Mouse (Mus musculus) embryonic facial prominence, embryonic 11.5 days (tissue): ENCODE results near the gene Epm2aip1. TPM values are rescaled to one million over a fixed set of nuclear protein-coding genes. Genes with fewer than 3 reads are reported as not detected.

ENCODE experiments used
- ATAC-seq: fragments of 200-750 bp; cut with Nextera tagmentation; replicated peaks from 2 replicates; pipeline ENCODE4 v1.8.0; 2017; ENCODE audit warnings: low read depth; ENCODE audit not compliant: insufficient number of reproducible peaks, low FRiP score, low TSS enrichment
- DNase-seq: peaks from one replicate; pipeline ENCODE4 v3.0.0-alpha.2; 2015; ENCODE audit warnings: low spot score
- H3K27ac ChIP-seq: fragments of 300-500 bp; sonication (generic); replicated peaks from 2 replicates; pipeline ENCODE4 v1.5.1; 2014; ENCODE audit warnings: mild to moderate bottlenecking, low read depth, low read length, control low read depth
- H3K27me3 ChIP-seq: fragments of 300-500 bp; sonication (generic); 2 replicates; pipeline ENCODE4 v1.6.1; 2014; ENCODE audit warnings: mild to moderate bottlenecking, low read length, moderate library complexity, mixed read lengths; ENCODE audit not compliant: control insufficient read depth, insufficient read depth
- H3K36me3 ChIP-seq: fragments of 300-500 bp; sonication (generic); replicated peaks from 2 replicates; pipeline ENCODE4 v1.6.1; 2014; ENCODE audit warnings: low read depth, mild to moderate bottlenecking, low read length, moderate library complexity, mixed read lengths; ENCODE audit not compliant: control insufficient read depth, insufficient read depth
- H3K4me1 ChIP-seq: fragments of 300-500 bp; sonication (generic); 2 replicates; pipeline ENCODE4 v1.6.1; 2014; ENCODE audit warnings: low read length, mixed read lengths; ENCODE audit not compliant: control insufficient read depth, insufficient read depth
- H3K4me2 ChIP-seq: fragments of 300-500 bp; sonication (generic); 2 replicates; pipeline ENCODE4 v1.6.1; 2014; ENCODE audit warnings: low read depth, mild to moderate bottlenecking, control low read depth, low read length, moderate library complexity
- H3K4me3 ChIP-seq: fragments of 300-500 bp; sonication (generic); 2 replicates; pipeline ENCODE4 v1.5.1; 2014; ENCODE audit warnings: low read depth, low read length, control low read depth
- H3K9ac ChIP-seq: fragments of 300-500 bp; sonication (generic); replicated peaks from 2 replicates; pipeline ENCODE4 v1.6.1; 2014; ENCODE audit warnings: mild to moderate bottlenecking, control low read depth, low read length
- H3K9me3 ChIP-seq: fragments of 300-500 bp; sonication (generic); replicated peaks from 2 replicates; pipeline ENCODE4 v1.6.1; 2016; ENCODE audit warnings: mild to moderate bottlenecking, low read length, inconsistent platforms, mixed read lengths; ENCODE audit not compliant: control insufficient read depth
- WGBS: fragments of 180-500 bp; shearing (Covaris S2); extraction: QIAGEN DNeasy Blood & Tissue Kit; methylation state at CpG from one replicate; pipeline ENCODE4 v1.1.7; 2014; 5-methylcytosine and 5-hydroxymethylcytosine counted together
- polyA plus RNA-seq: library from polyadenylated mRNA; unstranded; fragments of >200 nt; fragmentation: Nextera tagmentation; extraction: Ambion mirVana; gene quantifications from 2 replicates; pipeline ENCODE4 v1.2.1, GENCODE M21; 2014

Epm2aip1 gene
- polyA plus RNA-seq, 1 experiment from 2014 or later, result 46.5 TPM

- peaks cover 33% of the 10 kb centered on the region for H3K27me3 ChIP-seq
- H3K9me3 ChIP-seq, result no peaks in the 10 kb centered on the region
- H3K4me2 ChIP-seq, result no peak overlapping the region
- H3K36me3 ChIP-seq, result no peaks in the 10 kb centered on the region
- ATAC-seq (no peak), DNase-seq (peak; percentile 68)
- H3K9ac ChIP-seq, result no peak overlapping the region
- H3K4me3 ChIP-seq, result no peak overlapping the region
- no peak overlapping the region for H3K27ac ChIP-seq
- 31% methylated on average over 5 of the region's 5 CpGs for WGBS
- H3K4me1 ChIP-seq, result peaks cover 5% of the 10 kb centered on the region; the same call in 1 of the 2 replicates
Observed at GRCm38 (mm10) chr9:111314219-111314618, 42.5 kb downstream of the Epm2aip1 start.

DNA sequence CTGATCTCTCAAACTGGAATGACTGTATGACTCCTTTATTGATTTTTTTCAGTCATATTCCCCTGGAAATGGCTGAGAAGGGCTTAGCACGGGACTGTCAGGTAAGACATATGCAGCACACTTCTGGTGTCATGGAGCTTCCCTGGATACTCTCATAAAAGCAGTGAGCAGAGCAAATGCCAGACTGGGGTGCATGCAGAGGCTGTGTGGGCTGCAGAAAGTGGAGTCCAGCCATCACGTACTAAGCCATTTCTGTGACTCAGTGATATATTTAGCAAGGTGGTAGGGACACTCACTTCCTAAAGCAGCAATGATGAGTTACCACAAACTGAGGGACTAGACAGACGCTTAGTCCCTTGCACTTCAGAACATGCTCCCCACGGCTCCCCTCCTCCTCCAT is 49.2 kb downstream of the Epm2aip1 start:
- DNase-seq (no peak), ATAC-seq (no peak)
- no peaks in the 10 kb centered on the region for H3K9me3 ChIP-seq
- no peak overlapping the region for H3K9ac ChIP-seq
- H3K27ac ChIP-seq, result no peak overlapping the region
- no peak overlapping the region for H3K4me2 ChIP-seq
- H3K4me1 ChIP-seq, result no peaks in the 10 kb centered on the region
- no peaks in the 10 kb centered on the region for H3K27me3 ChIP-seq
- WGBS, result 83% methylated on average over 4 of the region's 4 CpGs
- no peak overlapping the region for H3K4me3 ChIP-seq
- no peaks in the 10 kb centered on the region for H3K36me3 ChIP-seq

- no peaks in the 10 kb centered on the region for H3K9me3 ChIP-seq
Observed at GRCm38 (mm10) chr9:111324881-111325280, 53.2 kb downstream of the Epm2aip1 start.

More at GRCm38 (mm10) chr9:111324881-111325280, 53.2 kb downstream of the Epm2aip1 start:
- Histone ChIP-seq H3K27ac (no peak overlapping the region), H3K4me2 (no peak overlapping the region), H3K4me1 (no peaks in the 10 kb centered on the region), H3K4me3 (no peak overlapping the region), H3K27me3 (no peaks in the 10 kb centered on the region), H3K9ac (no peak overlapping the region), H3K36me3 (no peaks in the 10 kb centered on the region)
- DNase-seq (no peak), ATAC-seq (no peak)
- 93% methylated on average over 2 of the region's 2 CpGs for WGBS

Other genes with a start within 250 kb of the Epm2aip1 start
- gene Ccrl2, start 214.4 kb upstream of the Epm2aip1 start, polyA plus RNA-seq, result 0.76 and 0.99 TPM in 2 replicates
- 48.4 and 49.2 TPM in 2 replicates for gene Lrrfip2, start 154.3 kb upstream of the Epm2aip1 start, polyA plus RNA-seq
- gene Mlh1, start 138 bp upstream of the Epm2aip1 start, polyA plus RNA-seq, result 50.6 and 56.4 TPM in 2 replicates
- 0.04 and 0.11 TPM in 2 replicates for gene Trank1, start 39.8 kb downstream of the Epm2aip1 start, polyA plus RNA-seq
- 0.58 and 1.1 TPM in 2 replicates for gene Dclk3, start 167.2 kb downstream of the Epm2aip1 start, polyA plus RNA-seq